In the genomic region with DNA sequence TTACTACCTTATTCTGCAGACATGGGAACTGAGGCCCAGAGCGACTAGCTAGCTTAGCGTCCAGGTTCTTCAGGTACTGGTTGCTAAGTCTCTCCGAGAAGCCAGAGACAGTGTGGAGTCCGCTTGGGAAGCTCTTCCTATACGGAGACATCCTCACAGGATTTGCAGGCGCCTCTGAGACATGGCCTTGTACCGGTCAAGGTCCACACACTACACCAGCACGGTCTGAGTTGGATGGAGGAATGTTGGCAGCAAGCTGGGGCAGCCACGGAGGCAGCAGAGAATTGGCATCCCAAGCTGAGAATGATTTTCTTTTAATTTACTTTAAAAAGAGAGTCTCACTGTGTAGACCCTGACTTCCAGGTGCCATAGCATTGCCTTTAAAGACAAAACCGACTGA, we compare ENCODE assay signal across 1 mouse cellular context. TPM values are rescaled to one million over a fixed set of nuclear protein-coding genes. Genes with fewer than 3 reads are reported as not detected.
"Had no signal": no experiment of that assay in that cellular context is flagged by ENCODE, and none has a peak within 500 bp of the region (broad histone marks: within the 10 kb centered on the region; RNA-seq: fewer than 3 reads in every experiment).

No protein-coding gene starts in this region.

RNA-seq across cellular contexts. Expression of gene Tmem181a, which starts 26.5 kb away (rescaled TPM):
- polyA plus RNA-seq: erythroblast, embryonic 14.5 days had no signal
